Mouse (Mus musculus) heart, adult 9 months (tissue): ENCODE measurements around the gene Mpp4.

Source experiments
- DNase-seq, 2 experiments: peaks; one replicate each; pipeline ENCODE4 v3.0.0; 2022; ENCODE audit warnings: low spot score in 2 of 2

The Mpp4 gene

GRCm38 (mm10) chr1:59167654-59168425 lies 4.7 kb upstream of the Mpp4 start:
- no peak for DNase-seq

GRCm38 (mm10) chr1:59166232-59166905 lies 3.2 kb upstream of the Mpp4 start:
- no peak for DNase-seq

- DNase-seq: no peak
Observed at GRCm38 (mm10) chr1:59163918-59164317, 729 bp upstream of the Mpp4 start.

GRCm38 (mm10) chr1:59162309-59163024 lies 722 bp downstream of the Mpp4 start:
- DNase-seq: no peak

GRCm38 (mm10) chr1:59161396-59161795 lies 1.8 kb downstream of the Mpp4 start:
- no peak for DNase-seq

GRCm38 (mm10) chr1:59160871-59161270 lies 2.3 kb downstream of the Mpp4 start:
- no peak for DNase-seq

GRCm38 (mm10) chr1:59159136-59159535 lies 4.1 kb downstream of the Mpp4 start:
- DNase-seq: no peak

GRCm38 (mm10) chr1:59158498-59158897 lies 4.7 kb downstream of the Mpp4 start:
- no peak for DNase-seq

GRCm38 (mm10) chr1:59157846-59158245 lies 5.3 kb downstream of the Mpp4 start:
- DNase-seq: no peak

- DNase-seq: no peak
Observed at GRCm38 (mm10) chr1:59152346-59152745, 10.8 kb downstream of the Mpp4 start.

GRCm38 (mm10) chr1:59150542-59150941 lies 12.6 kb downstream of the Mpp4 start:
- DNase-seq: no peak

- no peak for DNase-seq
Observed at GRCm38 (mm10) chr1:59144543-59144942, 18.6 kb downstream of the Mpp4 start.

GRCm38 (mm10) chr1:59142809-59143208 lies 20.4 kb downstream of the Mpp4 start:
- peak in 1 of 2 experiments; percentile 55 for DNase-seq

GRCm38 (mm10) chr1:59134419-59134818 lies 28.8 kb downstream of the Mpp4 start:
- peak in 1 of 2 experiments; percentile 18 for DNase-seq

- no peak for DNase-seq
Observed at GRCm38 (mm10) chr1:59128879-59129278, 34.3 kb downstream of the Mpp4 start.

GRCm38 (mm10) chr1:59125558-59125957 lies 37.6 kb downstream of the Mpp4 start:
- DNase-seq: no peak

GRCm38 (mm10) chr1:59119720-59120457 lies 43.3 kb downstream of the Mpp4 start, which contains the start of gene Tmem237:
Tmem237 (minus strand) TSS chr1:59120408.
- DNase-seq: peak; percentile 92

GRCm38 (mm10) chr1:59110524-59110923 lies 52.7 kb downstream of the Mpp4 start:
- DNase-seq: no peak

GRCm38 (mm10) chr1:59102071-59102470 lies 61.1 kb downstream of the Mpp4 start:
- no peak for DNase-seq

GRCm38 (mm10) chr1:59101020-59101419 lies 62.2 kb downstream of the Mpp4 start:
- DNase-seq: no peak

- DNase-seq: no peak
Observed at GRCm38 (mm10) chr1:59094705-59095104, 68.5 kb downstream of the Mpp4 start, which contains the start of gene C2cd6. C2cd6 (minus strand) TSS chr1:59094900.
